Mouse (Mus musculus): ENCODE results near the gene Arsg. TPM values are rescaled to one million over a fixed set of nuclear protein-coding genes. Genes with fewer than 3 reads are reported as not detected.

Arsg gene
- polyA plus RNA-seq, 1 experiment from 2014 or later, result 6.0 TPM

- Histone ChIP-seq H3K4me1 (peaks cover 12% of the 10 kb centered on the region), H3K27ac (replicated peaks) (no peak overlapping the region), H3K36me3 (no peaks in the 10 kb centered on the region), H3K4me2 (replicated peaks) (no peak overlapping the region), H3K27me3 (no peaks in the 10 kb centered on the region), H3K4me3 (no peak overlapping the region), H3K9me3 (no peaks in the 10 kb centered on the region), H3K9ac (replicated peaks) (no peak overlapping the region)
- no peak for ATAC-seq (replicated peaks)
- WGBS, result 91% methylated on average over 8 of the region's 8 CpGs
Measured at GRCm38 (mm10) chr11:109443468-109444263, 29.5 kb upstream of the Arsg start.

- H3K9ac ChIP-seq (replicated peaks), result no peak overlapping the region
- H3K9me3 ChIP-seq, result no peaks in the 10 kb centered on the region
- H3K4me2 ChIP-seq (replicated peaks), result no peak overlapping the region
- H3K36me3 ChIP-seq, result no peaks in the 10 kb centered on the region
- no peak overlapping the region for H3K27ac ChIP-seq (replicated peaks)
- WGBS, result 46% methylated on average over 7 of the region's 7 CpGs
- ATAC-seq (replicated peaks), result 0 out of 2 replicates have a peak, but pooled peaks have one; percentile 17
- H3K4me3 ChIP-seq, result no peak overlapping the region
- peaks cover 10% of the 10 kb centered on the region for H3K4me1 ChIP-seq
- no peaks in the 10 kb centered on the region for H3K27me3 ChIP-seq
Measured at GRCm38 (mm10) chr11:109444600-109444999, 28.6 kb upstream of the Arsg start.

GRCm38 (mm10) chr11:109445438-109446035, 27.6 kb upstream of the Arsg start:
- WGBS, result 41% methylated on average over 13 of the region's 13 CpGs
- H3K36me3 ChIP-seq, result no peaks in the 10 kb centered on the region
- peak; percentile 61; the same call in 1 of the 2 replicates for ATAC-seq (replicated peaks)

GRCm38 (mm10) chr11:109451169-109451568, 22.0 kb upstream of the Arsg start:
- H3K4me1 ChIP-seq, result no peaks in the 10 kb centered on the region
- no peaks in the 10 kb centered on the region for H3K9me3 ChIP-seq
- no peak overlapping the region for H3K4me2 ChIP-seq (replicated peaks)
- H3K27me3 ChIP-seq, result no peaks in the 10 kb centered on the region
- WGBS, result 86% methylated on average over 11 of the region's 11 CpGs
- ATAC-seq (replicated peaks), result no peak
- H3K27ac ChIP-seq (replicated peaks), result no peak overlapping the region
- no peaks in the 10 kb centered on the region for H3K36me3 ChIP-seq
- no peak overlapping the region for H3K9ac ChIP-seq (replicated peaks)
- H3K4me3 ChIP-seq, result no peak overlapping the region

More at GRCm38 (mm10) chr11:109445438-109446035, 27.6 kb upstream of the Arsg start:
- no peaks in the 10 kb centered on the region for H3K9me3 ChIP-seq
- 0 out of 2 replicates have a peak, but pooled peaks cover under 1% of the 10 kb centered on the region for H3K4me1 ChIP-seq
- no peak overlapping the region for H3K4me2 ChIP-seq (replicated peaks)
- H3K4me3 ChIP-seq, result no peak overlapping the region
- no peaks in the 10 kb centered on the region for H3K27me3 ChIP-seq
- H3K9ac ChIP-seq (replicated peaks), result no peak overlapping the region
- H3K27ac ChIP-seq (replicated peaks), result no peak overlapping the region

GRCm38 (mm10) chr11:109456261-109456660, 16.9 kb upstream of the Arsg start:
- no peak overlapping the region for H3K4me2 ChIP-seq (replicated peaks)
- no peak for ATAC-seq (replicated peaks)

GRCm38 (mm10) chr11:109458165-109458564, 15.0 kb upstream of the Arsg start:
- WGBS, result 93% methylated on average over 11 of the region's 11 CpGs
- H3K4me2 ChIP-seq (replicated peaks), result no peak overlapping the region
- no peak overlapping the region for H3K4me3 ChIP-seq
- no peak for ATAC-seq (replicated peaks)
- H3K36me3 ChIP-seq, result no peaks in the 10 kb centered on the region
- H3K9ac ChIP-seq (replicated peaks), result no peak overlapping the region
- H3K4me1 ChIP-seq, result no peaks in the 10 kb centered on the region
- no peak overlapping the region for H3K27ac ChIP-seq (replicated peaks)
- no peaks in the 10 kb centered on the region for H3K9me3 ChIP-seq
- H3K27me3 ChIP-seq, result no peaks in the 10 kb centered on the region

More at GRCm38 (mm10) chr11:109456261-109456660, 16.9 kb upstream of the Arsg start:
- 85% methylated on average over 5 of the region's 5 CpGs for WGBS
- Histone ChIP-seq H3K9ac (replicated peaks) (no peak overlapping the region), H3K4me1 (no peaks in the 10 kb centered on the region), H3K27me3 (no peaks in the 10 kb centered on the region), H3K9me3 (no peaks in the 10 kb centered on the region), H3K36me3 (no peaks in the 10 kb centered on the region), H3K4me3 (no peak overlapping the region), H3K27ac (replicated peaks) (no peak overlapping the region)

GRCm38 (mm10) chr11:109460586-109460985, 12.6 kb upstream of the Arsg start:
- Histone ChIP-seq H3K4me2 (replicated peaks) (no peak overlapping the region), H3K36me3 (no peaks in the 10 kb centered on the region), H3K4me3 (no peak overlapping the region), H3K9ac (replicated peaks) (no peak overlapping the region), H3K27ac (replicated peaks) (no peak overlapping the region), H3K9me3 (no peaks in the 10 kb centered on the region), H3K27me3 (no peaks in the 10 kb centered on the region), H3K4me1 (no peaks in the 10 kb centered on the region)
- no peak for ATAC-seq (replicated peaks)
- WGBS, result 82% methylated on average over 5 of the region's 5 CpGs

- H3K36me3 ChIP-seq, result no peaks in the 10 kb centered on the region
Measured at GRCm38 (mm10) chr11:109465068-109465467, 8.1 kb upstream of the Arsg start.

GRCm38 (mm10) chr11:109466987-109467386, 6.2 kb upstream of the Arsg start:
- Histone ChIP-seq H3K4me3 (no peak overlapping the region), H3K4me1 (peaks cover 5% of the 10 kb centered on the region; the same call in 1 of the 2 replicates), H3K27me3 (no peaks in the 10 kb centered on the region), H3K36me3 (no peaks in the 10 kb centered on the region), H3K9me3 (no peaks in the 10 kb centered on the region), H3K27ac (replicated peaks) (no peak overlapping the region), H3K9ac (replicated peaks) (no peak overlapping the region), H3K4me2 (replicated peaks) (no peak overlapping the region)
- no peak for ATAC-seq (replicated peaks)
- WGBS, result 87% methylated on average over 8 of the region's 8 CpGs

More at GRCm38 (mm10) chr11:109465068-109465467, 8.1 kb upstream of the Arsg start:
- no peak overlapping the region for H3K27ac ChIP-seq (replicated peaks)
- no peaks in the 10 kb centered on the region for H3K27me3 ChIP-seq
- WGBS, result 93% methylated on average over 4 of the region's 4 CpGs
- H3K4me1 ChIP-seq, result no peaks in the 10 kb centered on the region
- no peaks in the 10 kb centered on the region for H3K9me3 ChIP-seq
- ATAC-seq (replicated peaks), result no peak
- H3K4me2 ChIP-seq (replicated peaks), result no peak overlapping the region
- H3K9ac ChIP-seq (replicated peaks), result no peak overlapping the region
- H3K4me3 ChIP-seq, result no peak overlapping the region

- WGBS, result 92% methylated on average over 5 of the region's 5 CpGs
- Histone ChIP-seq H3K27me3 (no peaks in the 10 kb centered on the region), H3K9ac (replicated peaks) (no peak overlapping the region), H3K9me3 (no peaks in the 10 kb centered on the region), H3K4me2 (replicated peaks) (no peak overlapping the region), H3K4me1 (peaks cover 10% of the 10 kb centered on the region), H3K4me3 (no peak overlapping the region), H3K36me3 (no peaks in the 10 kb centered on the region), H3K27ac (replicated peaks) (no peak overlapping the region)
- no peak for ATAC-seq (replicated peaks)
Measured at GRCm38 (mm10) chr11:109468133-109468532, 5.0 kb upstream of the Arsg start.

- Histone ChIP-seq H3K9ac (replicated peaks) (no peak overlapping the region), H3K4me1 (peaks cover 15% of the 10 kb centered on the region), H3K4me3 (no peak overlapping the region), H3K36me3 (no peaks in the 10 kb centered on the region), H3K27ac (replicated peaks) (no peak overlapping the region), H3K9me3 (no peaks in the 10 kb centered on the region), H3K27me3 (no peaks in the 10 kb centered on the region), H3K4me2 (replicated peaks) (no peak overlapping the region)
- no peak for ATAC-seq (replicated peaks)
- WGBS, result 69% methylated on average over 9 of the region's 9 CpGs
Measured at GRCm38 (mm10) chr11:109470170-109470569, 3.0 kb upstream of the Arsg start.
